Mouse (Mus musculus): ENCODE data around the gene Prcd. TPM values are rescaled to one million over a fixed set of nuclear protein-coding genes. Genes with fewer than 3 reads are reported as not detected.

Gene Prcd
- polyA plus RNA-seq, 1 experiment from 2014 or later = 2.8 TPM

DNA sequence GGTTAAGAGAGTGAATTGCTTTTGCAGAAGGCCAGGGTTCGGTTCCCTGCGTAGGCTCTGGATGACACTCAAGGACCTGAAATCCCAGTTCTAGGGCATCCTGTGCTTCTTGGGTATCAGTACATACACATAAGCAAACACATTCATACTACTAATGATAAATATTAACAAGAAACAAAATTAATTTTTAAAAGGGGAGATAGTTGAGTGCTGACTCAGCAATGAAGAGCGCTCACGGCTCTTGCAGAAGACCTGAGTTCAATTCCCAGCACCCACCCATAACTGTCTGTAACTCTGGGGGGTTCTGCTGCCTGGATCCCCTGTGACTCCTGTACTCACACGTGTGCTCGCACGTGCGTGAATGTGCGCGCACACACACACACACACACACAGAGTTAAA is 36.3 kb downstream of the Prcd start:
- H3K4me2 ChIP-seq (replicated peaks) = no peak overlapping the region
- DNase-seq (ENCODE audit: low spot score) (no peak), ATAC-seq (ENCODE audit: low FRiP score) (no peak)
- no peak overlapping the region for H3K27ac ChIP-seq
- no peaks in the 10 kb centered on the region; the same call in 1 of the 2 replicates for H3K36me3 ChIP-seq (replicated peaks; ENCODE audit: control insufficient read depth, insufficient read depth)
- no peak overlapping the region for H3K4me3 ChIP-seq (replicated peaks; ENCODE audit: low read length)
- 95% methylated on average over 10 of the region's 10 CpGs for WGBS
- no peaks in the 10 kb centered on the region for H3K9me3 ChIP-seq (ENCODE audit: control insufficient read depth, low read length)
- H3K27me3 ChIP-seq (ENCODE audit: control insufficient read depth, insufficient read depth, low read length) = peaks cover 13% of the 10 kb centered on the region
- H3K4me1 ChIP-seq (replicated peaks; ENCODE audit: control insufficient read depth, insufficient read depth, low read length) = peaks cover 8% of the 10 kb centered on the region
- no peak overlapping the region for H3K9ac ChIP-seq

GRCm38 (mm10) chr11:116690701-116691575 is 37.6 kb downstream of the Prcd start:
- Histone ChIP-seq H3K9ac (no peak overlapping the region), H3K27me3 (ENCODE audit: control insufficient read depth, insufficient read depth, low read length) (peaks cover 26% of the 10 kb centered on the region), H3K4me2 (replicated peaks) (no peak overlapping the region), H3K4me1 (replicated peaks; ENCODE audit: control insufficient read depth, insufficient read depth, low read length) (peaks cover 10% of the 10 kb centered on the region), H3K27ac (no peak overlapping the region), H3K36me3 (replicated peaks; ENCODE audit: control insufficient read depth, insufficient read depth) (no peaks in the 10 kb centered on the region; the same call in 1 of the 2 replicates), H3K4me3 (replicated peaks; ENCODE audit: low read length) (no peak overlapping the region), H3K9me3 (ENCODE audit: control insufficient read depth, low read length) (no peaks in the 10 kb centered on the region)
- ATAC-seq (ENCODE audit: low FRiP score) (no peak), DNase-seq (ENCODE audit: low spot score) (no peak)
- WGBS = 50% methylated on average over 18 of the region's 18 CpGs

DNA sequence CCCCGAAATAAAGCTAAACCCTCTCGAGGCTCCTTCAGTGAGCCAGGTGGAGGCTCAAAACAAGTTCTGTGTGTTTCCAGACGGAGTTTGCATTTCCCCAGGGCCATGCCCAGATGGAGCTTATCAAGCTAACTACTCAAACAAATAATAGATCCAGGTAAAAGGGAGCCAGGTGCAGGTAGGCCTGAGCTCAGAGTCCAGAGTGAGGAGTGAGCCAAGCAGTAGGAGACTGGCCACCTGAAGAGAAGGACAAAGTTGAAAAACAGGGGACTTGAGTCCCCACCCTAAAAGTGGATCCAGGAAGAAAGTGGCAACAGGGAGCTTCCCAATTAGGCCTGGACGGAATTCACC is 40.5 kb downstream of the Prcd start:
- WGBS = 43% methylated on average over 4 of the region's 4 CpGs

GRCm38 (mm10) chr11:116694250-116695193 is 41.2 kb downstream of the Prcd start:
- H3K4me1 ChIP-seq (replicated peaks; ENCODE audit: control insufficient read depth, insufficient read depth, low read length) = peaks cover 10% of the 10 kb centered on the region
- peak overlapping the region; percentile 32 for H3K4me3 ChIP-seq (replicated peaks; ENCODE audit: low read length)
- WGBS = 2% methylated on average over 72 of the region's 73 CpGs
- H3K9ac ChIP-seq = peak overlapping the region; percentile 53
- peak overlapping the region; percentile 69 for H3K4me2 ChIP-seq (replicated peaks)
- H3K9me3 ChIP-seq (ENCODE audit: control insufficient read depth, low read length) = no peaks in the 10 kb centered on the region
- peaks cover 36% of the 10 kb centered on the region for H3K27me3 ChIP-seq (ENCODE audit: control insufficient read depth, insufficient read depth, low read length)
- no peak overlapping the region for H3K27ac ChIP-seq
- DNase-seq (ENCODE audit: low spot score) (no peak), ATAC-seq (ENCODE audit: low FRiP score) (no peak)
- H3K36me3 ChIP-seq (replicated peaks; ENCODE audit: control insufficient read depth, insufficient read depth) = no peaks in the 10 kb centered on the region

More for the DNA sequence above, 40.5 kb downstream of the Prcd start:
- no peak for ATAC-seq (ENCODE audit: low FRiP score)
- H3K4me1 ChIP-seq (replicated peaks; ENCODE audit: control insufficient read depth, insufficient read depth, low read length) = peaks cover 10% of the 10 kb centered on the region
- H3K27me3 ChIP-seq (ENCODE audit: control insufficient read depth, insufficient read depth, low read length) = peaks cover 36% of the 10 kb centered on the region
- peak overlapping the region; percentile 53 for H3K9ac ChIP-seq
- DNase-seq (ENCODE audit: low spot score) = no peak
- H3K9me3 ChIP-seq (ENCODE audit: control insufficient read depth, low read length) = no peaks in the 10 kb centered on the region
- no peak overlapping the region for H3K27ac ChIP-seq
- peak overlapping the region; percentile 32 for H3K4me3 ChIP-seq (replicated peaks; ENCODE audit: low read length)
- no peaks in the 10 kb centered on the region for H3K36me3 ChIP-seq (replicated peaks; ENCODE audit: control insufficient read depth, insufficient read depth)
- peak overlapping the region; percentile 69 for H3K4me2 ChIP-seq (replicated peaks)

- Histone ChIP-seq H3K27ac (no peak overlapping the region), H3K4me2 (replicated peaks) (no peak overlapping the region), H3K9ac (no peak overlapping the region), H3K4me1 (replicated peaks; ENCODE audit: control insufficient read depth, insufficient read depth, low read length) (peaks cover 10% of the 10 kb centered on the region), H3K4me3 (replicated peaks; ENCODE audit: low read length) (no peak overlapping the region), H3K27me3 (ENCODE audit: control insufficient read depth, insufficient read depth, low read length) (peaks cover 36% of the 10 kb centered on the region), H3K9me3 (ENCODE audit: control insufficient read depth, low read length) (no peaks in the 10 kb centered on the region), H3K36me3 (replicated peaks; ENCODE audit: control insufficient read depth, insufficient read depth) (no peaks in the 10 kb centered on the region)
- WGBS = 19% methylated on average over 23 of the region's 23 CpGs
- no peak for DNase-seq (ENCODE audit: low spot score)
- no peak for ATAC-seq (ENCODE audit: low FRiP score)
Observed at GRCm38 (mm10) chr11:116695194-116695880, 42.0 kb downstream of the Prcd start.

DNA sequence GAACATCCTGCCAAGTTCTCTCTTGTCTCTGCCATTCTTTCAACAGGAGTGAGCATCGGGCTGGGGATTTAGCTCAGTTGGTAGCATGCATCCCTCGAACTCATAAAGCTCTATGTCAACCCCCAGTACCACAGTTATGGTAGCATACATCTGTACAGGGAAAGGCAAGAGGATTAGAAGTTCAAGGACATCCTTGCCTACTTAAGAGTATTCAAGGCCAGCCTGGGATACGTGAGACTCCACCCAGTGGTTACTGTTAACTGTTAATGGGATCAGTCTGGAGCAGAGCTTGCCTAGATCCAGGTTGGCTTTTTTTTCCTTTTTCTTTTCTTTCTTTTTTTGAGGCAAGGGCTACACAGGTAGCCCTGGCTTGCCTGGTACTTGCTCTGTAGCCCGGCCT is 43.1 kb downstream of the Prcd start:
- no peak for ATAC-seq (ENCODE audit: low FRiP score)

DNA sequence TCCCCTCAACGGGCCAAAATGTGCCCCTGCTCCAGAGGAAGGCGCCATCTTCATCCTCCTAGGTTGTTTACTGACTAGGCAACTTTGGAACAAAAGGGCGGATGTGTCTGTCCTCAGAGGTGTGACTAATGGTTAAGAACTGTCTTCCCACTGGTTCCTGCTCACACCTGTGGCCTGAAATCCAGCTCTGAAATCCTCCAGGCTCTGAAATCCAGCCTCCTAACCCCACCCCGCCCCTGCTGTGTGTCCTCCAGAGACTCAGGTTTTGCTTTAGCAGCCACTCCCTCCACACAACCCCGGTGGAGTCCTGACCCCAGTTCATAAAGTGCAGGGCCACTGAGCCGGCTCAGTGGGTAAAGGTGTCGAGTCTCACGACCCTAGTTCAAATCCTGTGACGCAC is 44.2 kb downstream of the Prcd start:
- Histone ChIP-seq H3K4me3 (replicated peaks; ENCODE audit: low read length) (no peak overlapping the region), H3K9ac (no peak overlapping the region), H3K27ac (no peak overlapping the region), H3K4me1 (replicated peaks; ENCODE audit: control insufficient read depth, insufficient read depth, low read length) (peaks cover 10% of the 10 kb centered on the region), H3K4me2 (replicated peaks) (no peak overlapping the region), H3K9me3 (ENCODE audit: control insufficient read depth, low read length) (no peaks in the 10 kb centered on the region), H3K27me3 (ENCODE audit: control insufficient read depth, insufficient read depth, low read length) (peaks cover 36% of the 10 kb centered on the region), H3K36me3 (replicated peaks; ENCODE audit: control insufficient read depth, insufficient read depth) (no peaks in the 10 kb centered on the region)
- ATAC-seq (ENCODE audit: low FRiP score) (no peak), DNase-seq (ENCODE audit: low spot score) (no peak)
- WGBS = 68% methylated on average over 9 of the region's 9 CpGs

More for the DNA sequence above, 43.1 kb downstream of the Prcd start:
- DNase-seq (ENCODE audit: low spot score) = no peak
- no peak overlapping the region for H3K4me2 ChIP-seq (replicated peaks)
- H3K4me3 ChIP-seq (replicated peaks; ENCODE audit: low read length) = no peak overlapping the region
- no peaks in the 10 kb centered on the region for H3K9me3 ChIP-seq (ENCODE audit: control insufficient read depth, low read length)
- 86% methylated on average over 4 of the region's 4 CpGs for WGBS
- peaks cover 36% of the 10 kb centered on the region for H3K27me3 ChIP-seq (ENCODE audit: control insufficient read depth, insufficient read depth, low read length)
- H3K36me3 ChIP-seq (replicated peaks; ENCODE audit: control insufficient read depth, insufficient read depth) = no peaks in the 10 kb centered on the region
- no peak overlapping the region for H3K27ac ChIP-seq
- no peak overlapping the region for H3K9ac ChIP-seq
- H3K4me1 ChIP-seq (replicated peaks; ENCODE audit: control insufficient read depth, insufficient read depth, low read length) = peaks cover 10% of the 10 kb centered on the region

DNA sequence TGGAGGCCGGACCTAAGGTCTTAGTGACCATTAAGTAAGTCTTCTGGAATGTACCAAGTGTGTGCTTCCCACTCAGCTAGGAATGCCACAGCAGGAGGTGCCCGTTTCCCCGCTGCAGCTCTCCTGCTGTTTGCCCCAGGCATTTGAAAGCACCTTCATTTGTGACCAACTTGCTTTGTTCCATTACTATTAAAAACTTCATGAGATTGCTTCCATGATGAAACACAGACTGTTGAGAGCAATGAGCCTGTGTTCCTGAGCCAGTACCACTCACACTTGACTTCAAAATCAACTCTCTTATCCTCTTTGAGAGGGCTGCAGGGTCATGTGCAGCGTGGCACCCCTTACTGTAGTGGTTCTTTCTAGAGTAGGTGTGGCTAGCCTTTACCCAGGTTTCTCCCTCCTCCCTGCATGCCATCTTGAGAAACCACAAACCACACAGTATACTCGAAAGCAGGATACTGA is 48.1 kb downstream of the Prcd start:
- Histone ChIP-seq H3K27ac (no peak overlapping the region), H3K4me2 (replicated peaks) (no peak overlapping the region), H3K36me3 (replicated peaks; ENCODE audit: control insufficient read depth, insufficient read depth) (no peaks in the 10 kb centered on the region), H3K9me3 (ENCODE audit: control insufficient read depth, low read length) (no peaks in the 10 kb centered on the region), H3K4me1 (replicated peaks; ENCODE audit: control insufficient read depth, insufficient read depth, low read length) (no peaks in the 10 kb centered on the region), H3K9ac (no peak overlapping the region), H3K27me3 (ENCODE audit: control insufficient read depth, insufficient read depth, low read length) (0 out of 2 replicates have a peak, but pooled peaks cover 6% of the 10 kb centered on the region), H3K4me3 (replicated peaks; ENCODE audit: low read length) (no peak overlapping the region)
- no peak for ATAC-seq (ENCODE audit: low FRiP score)
- DNase-seq (ENCODE audit: low spot score) = no peak
- 51% methylated on average over 5 of the region's 5 CpGs for WGBS

All from hindbrain, embryonic 14.5 days (tissue).